Mouse (Mus musculus): ENCODE measurements at regions not wholly inside any gene's neighbourhood (a gene's known extent, or its start where the extent isn't known, plus 50 kb on each side); places are given as distances from the start of the nearest gene placed in this dataset.

GRCm38 (mm10) chr12:70739316-70739715, 86.0 kb upstream of the Frmd6 start:
- TF ChIP-seq CTCF (IDR thresholded peaks at IDR 0.05; ENCODE audit: low read depth), result no peak
- no peak for TF ChIP-seq EP300 (IDR thresholded peaks at IDR 0.05; ENCODE audit: low read depth)
